Mouse (Mus musculus): ENCODE results near the gene Armcx5.
"Not testable (repeated sequence)": the region's sequence is repeated elsewhere in the genome, so short reads cannot be mapped to it uniquely, and the experiment has no call there.

GRCm38 (mm10) chrX:135796305-135797211 lies 54.0 kb downstream of the Armcx5 start:
- not testable (repeated sequence) for TF ChIP-seq EP300 (IDR thresholded peaks at IDR 0.05; ENCODE audit: insufficient read depth, low read depth, low read length); POLR2A (IDR thresholded peaks at IDR 0.05; ENCODE audit: insufficient read depth, low read depth, low read length); CTCF (IDR thresholded peaks at IDR 0.05)

Data from heart, adult 2 months (tissue).